Mouse (Mus musculus) left cerebral cortex, adult 9 months (tissue): ENCODE results near the gene Manbal.
"Not testable (repeated sequence)": the region's sequence is repeated elsewhere in the genome, so short reads cannot be mapped to it uniquely, and the experiment has no call there.

Experiments used
- DNase-seq, 2 experiments: peaks; one replicate each; pipeline ENCODE4 v3.0.0; 2022; ENCODE audit warnings: low spot score in 2 of 2

Manbal gene

DNA sequence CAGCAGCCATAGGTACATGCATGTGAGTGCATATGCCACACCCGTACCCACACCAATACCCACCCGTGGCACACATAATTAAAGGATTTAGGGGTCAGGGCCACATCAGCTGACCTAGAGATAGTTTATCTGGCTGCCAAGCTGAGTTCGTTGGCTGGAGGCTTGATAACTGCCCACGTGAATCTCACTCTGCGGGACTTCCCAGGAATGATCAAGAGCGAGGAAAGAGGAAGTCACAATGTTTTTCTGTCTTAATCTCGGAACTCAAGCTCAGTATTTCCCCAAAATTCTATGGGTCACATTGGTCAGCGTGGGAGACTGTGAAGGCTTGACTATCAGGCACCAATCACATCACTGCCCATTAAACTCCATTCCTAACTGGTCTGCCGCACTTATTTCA is 632 bp upstream of the Manbal start:
- no peak for DNase-seq

DNA sequence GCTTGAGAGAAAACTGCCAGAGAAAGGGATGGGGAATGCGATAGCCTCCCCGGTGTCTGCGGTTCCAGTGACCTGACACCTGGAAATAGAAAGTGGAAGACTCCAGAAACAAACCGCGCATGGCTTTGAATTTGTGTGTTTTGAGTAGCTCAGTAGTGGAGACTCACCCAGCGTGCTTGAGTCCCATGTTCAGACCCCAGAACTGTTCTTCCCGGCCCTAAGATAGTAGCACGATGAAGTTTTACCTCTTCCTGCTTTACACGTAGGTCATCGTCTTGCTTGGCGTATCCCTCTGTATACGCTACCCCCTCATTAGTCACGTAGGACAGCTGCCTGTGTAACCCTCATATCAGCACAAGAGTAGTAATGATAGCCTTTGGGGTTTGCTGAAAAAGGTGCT is 597 bp downstream of the Manbal start:
- no peak for DNase-seq

DNA sequence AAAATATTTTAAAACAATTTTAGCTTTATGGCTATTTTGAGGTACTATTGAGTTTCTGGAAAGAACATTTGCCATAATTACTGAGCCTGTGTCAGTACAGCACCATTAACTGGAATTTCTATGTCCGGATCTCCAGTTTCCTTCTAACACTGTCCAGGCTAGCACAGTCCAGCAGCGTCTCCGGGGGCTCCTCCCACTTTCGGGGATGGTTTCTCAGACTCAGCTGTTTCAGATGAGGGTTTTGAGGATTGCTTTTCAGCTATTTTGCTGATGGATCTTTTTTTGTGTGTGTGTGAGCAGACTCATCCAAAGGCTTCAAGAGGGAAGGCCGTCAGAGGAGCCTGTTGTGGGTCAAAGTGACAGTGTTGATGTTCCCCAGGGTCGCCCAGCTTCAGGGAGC is 4.3 kb downstream of the Manbal start:
- DNase-seq: no peak

DNA sequence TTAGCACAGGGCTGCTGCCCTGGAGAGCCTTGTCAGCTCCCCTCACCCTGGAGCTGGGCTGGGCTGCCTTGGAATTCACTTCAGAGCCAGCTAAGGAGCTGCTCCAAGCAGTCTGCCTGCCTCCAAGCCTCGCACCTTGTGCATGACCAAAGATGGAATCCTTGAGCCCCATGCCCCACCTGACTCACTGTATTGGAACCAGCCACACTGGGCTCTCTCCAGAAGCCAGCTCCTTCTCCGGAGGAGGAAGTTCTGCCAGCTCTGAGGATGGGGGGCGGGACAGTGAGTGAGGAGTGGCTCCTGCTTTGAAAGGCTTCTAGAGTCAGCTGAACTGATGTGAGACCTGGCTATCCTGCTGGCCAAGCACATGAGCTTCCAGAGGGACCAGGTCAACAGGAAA is 6.3 kb downstream of the Manbal start:
- DNase-seq: no peak

DNA sequence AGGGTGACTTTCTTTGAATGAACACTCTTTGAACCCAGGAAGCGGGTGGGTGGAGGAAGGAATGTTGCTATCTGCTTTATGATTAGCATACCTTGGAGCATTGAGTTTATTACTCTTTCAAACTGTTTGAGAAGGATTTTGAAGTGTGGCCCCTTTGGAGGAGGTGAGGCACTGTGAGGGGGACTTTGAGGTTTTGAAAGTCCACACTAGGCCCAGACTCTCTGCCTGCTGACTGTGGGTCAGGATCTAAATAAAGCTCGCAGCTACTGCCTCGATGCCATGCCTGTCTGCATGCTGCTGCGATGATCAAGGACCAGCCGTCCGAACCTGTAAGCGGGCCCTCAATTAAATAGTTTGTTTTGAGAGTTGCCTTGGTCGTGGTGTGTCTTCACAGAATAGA is 7.7 kb downstream of the Manbal start:
- DNase-seq: no peak

DNA sequence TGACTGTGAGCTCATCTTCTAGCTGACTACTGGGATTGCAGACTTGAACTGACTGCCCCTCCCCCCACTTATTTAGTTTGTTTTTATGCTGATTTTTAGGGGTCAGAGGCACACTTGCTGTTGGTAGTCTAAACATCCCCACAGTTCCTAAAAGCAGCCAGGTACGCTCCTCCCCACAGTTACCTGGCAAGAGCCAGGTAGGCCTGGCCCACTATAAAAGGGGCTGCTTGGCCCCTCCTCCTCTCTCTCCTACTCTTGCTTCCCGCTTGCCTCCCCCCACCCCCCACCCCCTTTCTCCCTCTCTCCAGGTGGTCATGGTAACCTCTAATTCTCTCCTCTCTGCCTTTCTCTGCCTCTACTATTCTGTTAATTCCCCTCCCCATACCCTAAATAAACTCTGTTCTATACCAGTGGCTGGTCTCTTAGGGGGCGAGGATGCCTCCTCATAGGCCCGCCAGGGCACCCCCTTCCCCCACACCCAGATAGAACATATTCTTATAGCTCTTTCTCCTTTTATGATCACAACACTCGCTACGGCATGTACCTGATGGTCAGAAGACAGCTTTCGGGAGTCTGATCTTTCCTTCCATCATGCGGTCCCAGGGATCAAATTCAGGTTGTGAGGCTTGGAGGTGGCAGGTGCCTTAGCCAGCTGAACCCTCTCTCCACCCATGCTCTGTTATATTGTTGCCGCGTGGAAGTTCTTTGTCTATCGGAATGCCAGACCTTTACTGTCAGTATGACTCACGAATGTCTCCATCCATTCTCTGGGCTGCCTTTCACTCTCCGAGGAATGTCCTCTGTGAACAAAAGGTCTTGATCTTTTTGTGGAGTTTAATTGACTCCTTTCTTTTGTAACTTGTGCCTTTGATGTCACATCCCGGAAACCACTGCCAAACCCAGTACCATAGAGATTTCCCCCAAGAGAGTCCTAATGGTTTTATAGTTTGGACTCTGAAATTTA is 8.7 kb downstream of the Manbal start:
- DNase-seq: no peak

DNA sequence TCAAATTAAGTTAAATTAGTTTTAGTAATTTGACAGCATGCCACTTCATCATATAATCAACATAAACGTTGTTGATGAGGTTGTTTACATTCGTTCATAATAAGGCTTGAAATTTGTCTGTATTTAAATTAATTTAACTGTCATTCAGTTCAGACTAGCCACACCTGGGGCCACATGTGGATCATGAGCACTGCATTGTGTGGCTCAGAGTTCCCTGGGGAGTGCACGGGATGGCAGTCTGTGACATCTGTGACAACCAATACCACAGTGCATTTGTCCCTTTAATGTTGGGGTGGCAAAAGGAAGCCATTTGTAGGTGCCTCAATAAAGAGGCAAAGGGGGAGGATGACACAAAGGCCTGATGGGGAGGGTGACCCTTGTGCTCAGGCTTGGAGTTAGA is 9.6 kb downstream of the Manbal start:
- no peak for DNase-seq

DNA sequence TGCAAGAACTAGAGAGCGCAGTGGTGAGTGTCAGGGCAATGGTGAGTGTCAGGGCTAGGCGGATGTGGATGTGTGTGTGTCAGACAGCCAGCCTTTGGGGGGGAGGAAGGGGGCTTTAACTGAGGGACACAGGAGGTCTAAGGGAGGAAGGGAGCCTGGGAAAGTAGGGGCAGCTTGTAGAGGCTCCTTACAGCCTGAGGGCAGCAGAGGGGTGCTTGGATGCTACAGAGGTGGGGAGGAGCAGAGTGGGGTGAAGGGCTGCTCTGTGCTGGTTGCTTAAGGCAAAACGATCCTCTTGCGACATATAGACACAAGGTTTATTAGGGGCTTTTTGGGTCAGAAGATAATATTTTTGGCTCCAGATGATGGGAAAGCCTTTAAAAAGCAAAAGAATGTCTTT is 17.4 kb downstream of the Manbal start:
- no peak for DNase-seq

DNA sequence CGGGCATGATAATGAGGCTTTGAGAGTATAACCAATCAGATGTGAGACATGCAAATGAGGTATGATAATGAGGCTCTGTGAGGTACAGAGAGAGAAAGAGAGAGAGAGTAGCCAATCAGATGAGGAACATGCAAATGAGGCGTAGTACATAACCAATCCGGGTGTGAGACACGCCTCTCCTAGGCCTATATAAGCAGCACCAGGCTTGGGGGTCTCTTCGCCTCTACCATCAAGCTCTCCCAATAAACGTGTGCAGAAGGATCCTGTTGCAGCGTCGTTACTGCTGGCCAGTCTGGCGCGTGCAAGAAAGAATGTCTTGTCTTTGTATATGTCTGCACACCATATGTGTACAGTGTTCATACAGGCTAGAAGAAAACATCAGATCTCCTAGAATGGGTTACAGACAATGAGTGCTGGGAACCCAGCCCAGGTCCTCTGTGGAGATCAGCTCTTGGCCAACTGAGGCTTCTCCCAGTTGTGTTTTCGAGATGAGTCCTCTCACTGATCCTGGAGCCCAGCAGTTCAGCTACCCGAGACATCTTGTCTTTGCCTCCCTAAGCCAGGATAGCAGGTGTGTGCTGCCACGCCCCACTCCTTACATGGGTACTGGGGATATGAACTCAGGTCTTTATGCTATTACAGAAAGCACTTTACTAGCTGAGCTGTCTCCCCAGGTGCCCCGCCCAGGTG is 21.7 kb downstream of the Manbal start:
- not testable (repeated sequence) for DNase-seq

DNA sequence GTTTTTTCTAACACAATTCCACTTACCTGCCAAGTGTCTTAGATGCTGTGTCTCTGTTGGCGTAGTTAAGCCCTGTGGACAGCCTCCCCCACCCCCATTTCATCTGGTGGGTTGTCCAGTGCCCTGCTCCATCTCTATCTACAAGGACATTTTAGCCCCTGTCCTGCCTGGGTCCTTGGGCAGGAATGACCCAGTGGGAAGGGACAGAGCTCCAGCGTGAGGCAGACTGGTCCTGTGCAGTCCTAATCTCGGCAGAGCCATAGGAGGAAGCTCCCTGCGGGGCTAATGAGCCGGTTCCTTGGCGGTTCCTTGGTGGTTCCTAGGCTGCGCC is 22.2 kb downstream of the Manbal start:
- DNase-seq: no peak

DNA sequence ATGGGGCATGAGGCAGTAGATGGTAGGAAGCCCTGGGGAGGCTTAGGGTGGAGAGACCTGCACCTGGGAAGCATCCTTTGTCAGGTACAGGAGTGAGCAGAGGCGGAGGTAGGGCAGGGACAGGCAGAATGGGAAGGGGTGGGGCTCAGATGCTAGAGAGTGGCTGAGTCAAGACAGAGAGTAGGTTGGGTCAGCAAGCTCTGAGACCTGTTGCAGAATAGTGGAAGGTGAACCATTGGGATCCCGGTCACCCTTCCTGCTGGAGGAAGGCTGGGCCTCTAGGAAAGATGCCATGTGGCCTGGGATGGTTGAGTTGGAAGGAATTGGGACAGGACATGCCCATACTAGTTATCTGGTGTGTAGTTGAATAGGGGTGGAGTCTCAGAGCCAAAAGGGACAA is 24.9 kb downstream of the Manbal start:
- no peak for DNase-seq

DNA sequence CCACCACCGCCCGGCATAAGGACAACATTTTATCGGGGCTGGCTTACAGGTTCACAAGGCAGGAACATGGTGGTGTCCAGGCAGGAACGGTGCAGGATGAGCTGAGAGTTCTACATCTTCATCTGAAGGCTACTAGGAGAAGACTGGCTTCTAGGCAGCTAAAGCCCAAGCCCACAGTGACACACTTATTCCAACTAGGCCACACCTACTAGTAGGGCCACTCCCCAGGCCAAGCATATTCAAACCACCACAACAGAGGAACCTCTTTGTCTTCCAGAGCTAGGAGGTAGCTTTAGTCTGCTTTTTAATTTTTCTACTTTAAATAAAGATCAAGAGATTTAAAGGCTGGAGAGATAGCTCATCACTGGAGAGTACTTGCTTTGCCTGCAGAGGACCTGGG is 26.2 kb downstream of the Manbal start:
- DNase-seq: no peak

DNA sequence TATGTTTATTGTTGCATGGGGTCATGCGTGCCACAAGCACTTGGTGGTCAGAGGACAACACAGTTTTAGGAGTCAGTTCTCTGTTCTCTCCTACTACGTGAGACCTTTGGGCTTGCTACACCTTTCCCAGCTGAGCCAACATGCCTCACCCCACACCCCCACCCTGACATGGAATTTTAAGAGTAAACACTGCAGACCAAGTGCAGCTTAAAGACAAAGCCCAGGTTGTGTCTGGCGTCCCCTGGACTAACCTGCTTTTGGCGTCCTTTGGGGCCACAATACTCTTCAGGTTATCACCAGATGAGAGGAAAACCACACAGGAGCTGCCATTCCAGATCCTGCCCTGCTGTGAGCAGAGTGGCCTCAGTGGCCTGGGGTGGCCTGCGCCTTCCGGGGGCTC is 27.5 kb downstream of the Manbal start:
- no peak for DNase-seq

DNA sequence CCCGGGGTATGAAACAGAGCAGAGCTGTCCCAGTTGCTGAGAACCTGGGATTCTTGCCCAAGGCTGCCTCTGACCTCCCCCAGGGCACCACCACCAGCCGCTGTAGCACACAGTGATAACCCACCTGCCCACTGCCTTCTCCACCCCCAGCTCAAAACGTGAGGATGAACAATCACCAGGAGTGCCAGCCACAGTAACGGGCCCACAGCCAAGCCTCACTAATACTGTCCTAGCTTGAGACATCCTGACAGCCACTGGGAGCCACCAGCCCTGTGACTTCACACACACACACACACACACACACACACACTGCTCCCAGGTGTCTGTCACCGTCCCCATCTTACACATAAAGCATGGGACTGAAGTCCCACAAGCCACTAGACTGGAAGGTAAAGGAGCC is 28.0 kb downstream of the Manbal start:
- no peak for DNase-seq

DNA sequence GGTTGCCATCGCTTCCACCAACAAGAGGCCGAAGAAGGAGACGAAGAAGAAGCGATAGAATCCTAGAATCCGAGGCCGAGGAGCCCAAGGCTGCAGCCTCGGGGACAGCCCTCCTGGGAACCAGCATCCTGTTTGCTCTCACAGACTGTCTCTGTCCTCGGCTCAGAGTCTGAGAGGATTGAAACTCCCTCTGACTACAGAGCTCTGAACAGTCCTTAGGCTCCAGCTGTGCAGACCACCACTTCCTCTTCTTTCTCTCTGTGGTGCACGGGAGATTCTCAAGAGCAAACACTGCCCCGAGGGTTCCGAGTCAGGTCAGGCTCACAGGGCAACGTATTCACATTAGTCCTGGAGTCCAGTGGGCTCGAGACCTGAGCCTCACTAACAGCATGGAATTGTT is 28.6 kb downstream of the Manbal start:
- no peak for DNase-seq

DNA sequence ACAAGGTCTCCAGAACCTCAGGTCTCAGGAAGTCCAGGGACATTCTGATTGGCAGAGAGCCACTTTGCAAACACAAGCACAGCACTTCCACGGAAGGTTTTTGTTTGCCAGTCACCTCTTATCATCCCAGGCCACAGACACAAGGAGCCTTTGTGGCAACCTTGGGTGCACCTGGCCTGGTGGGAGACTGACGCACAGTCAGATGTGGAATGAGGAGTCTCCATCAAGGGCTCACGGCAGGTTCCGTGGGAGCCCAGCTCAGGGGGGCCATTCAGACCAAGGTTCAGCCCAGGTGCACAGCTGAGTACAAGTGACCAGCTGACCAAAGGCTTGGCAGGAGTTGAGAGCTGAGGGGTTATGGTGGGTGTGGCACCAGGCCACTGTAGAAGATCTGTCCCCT is 30.0 kb downstream of the Manbal start:
- DNase-seq: no peak

DNA sequence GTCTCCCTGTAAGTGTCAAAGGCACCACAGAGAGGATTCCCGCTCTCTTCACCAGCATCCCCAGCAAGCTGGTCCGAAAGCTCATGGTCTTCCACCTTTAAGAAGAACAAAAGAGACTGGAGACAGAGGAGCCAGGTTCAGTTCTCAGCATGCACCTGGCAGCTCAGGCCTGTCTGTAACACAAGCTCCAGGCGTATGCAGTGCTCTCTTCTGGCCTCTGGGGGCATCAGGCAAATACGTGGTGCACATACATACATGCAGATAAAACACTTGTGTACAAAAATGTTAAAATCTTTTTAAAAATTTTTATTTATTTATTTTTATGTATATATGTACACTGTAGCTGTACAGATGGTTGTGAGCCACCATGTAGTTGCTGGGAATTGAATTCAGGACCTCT is 31.1 kb downstream of the Manbal start:
- no peak for DNase-seq

DNA sequence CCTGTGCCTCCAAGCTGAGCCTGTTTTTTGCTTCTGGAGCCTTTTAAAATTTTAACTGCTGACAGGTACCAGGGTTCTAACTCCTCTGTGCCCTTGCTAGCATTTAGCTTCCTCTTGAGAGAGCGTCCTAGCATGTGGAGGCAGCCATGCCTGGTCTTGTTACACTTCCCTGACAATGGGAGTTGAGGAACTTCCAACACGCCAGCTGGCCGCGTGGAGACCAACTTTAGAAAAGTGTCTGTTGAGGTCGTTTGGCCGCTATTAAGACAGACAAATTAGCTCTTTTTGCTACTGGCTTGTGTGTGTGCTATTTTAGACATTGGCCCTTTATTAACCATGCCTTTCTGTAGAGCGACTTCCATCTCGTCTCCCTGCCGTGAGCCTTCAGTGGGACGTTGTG is 32.4 kb downstream of the Manbal start:
- no peak for DNase-seq

DNA sequence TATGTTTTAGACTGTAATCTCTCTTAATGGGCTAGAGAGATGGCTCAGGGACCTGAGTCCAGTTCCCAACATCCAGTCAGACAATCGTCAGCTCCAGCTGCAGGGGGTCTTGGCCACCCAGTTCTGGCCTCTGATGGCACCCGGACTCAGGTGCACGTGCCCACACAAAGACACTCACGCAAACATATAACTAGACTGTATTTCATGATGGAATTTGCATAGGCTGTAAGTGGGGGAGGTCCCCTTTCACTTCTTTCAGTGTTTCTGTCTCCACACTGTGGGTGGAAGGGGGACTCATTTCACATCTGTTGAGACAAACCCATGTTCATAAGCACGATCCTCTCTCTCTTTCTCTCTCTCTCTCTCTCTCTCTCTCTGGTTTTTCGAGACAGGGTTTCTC is 33.1 kb downstream of the Manbal start:
- no peak for DNase-seq

DNA sequence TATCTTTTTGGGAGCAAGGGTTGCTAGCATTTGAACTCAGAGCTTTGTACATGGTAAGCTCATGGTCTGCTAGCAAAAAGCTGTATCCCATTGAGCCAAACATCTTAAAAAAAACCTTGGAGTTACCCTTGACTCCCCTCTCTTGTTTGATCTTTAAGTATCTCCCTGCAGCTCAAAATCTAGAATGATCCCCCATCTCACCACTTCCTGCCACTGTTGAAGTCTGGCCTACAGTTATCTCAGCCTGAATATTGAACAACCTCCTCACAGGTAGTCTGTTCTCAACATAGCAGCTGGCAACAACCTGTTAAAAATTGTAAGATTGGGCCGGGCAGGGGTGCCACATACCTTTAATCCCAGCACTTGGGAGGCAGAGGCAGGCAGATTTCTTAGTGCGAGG is 33.9 kb downstream of the Manbal start:
- no peak for DNase-seq

DNA sequence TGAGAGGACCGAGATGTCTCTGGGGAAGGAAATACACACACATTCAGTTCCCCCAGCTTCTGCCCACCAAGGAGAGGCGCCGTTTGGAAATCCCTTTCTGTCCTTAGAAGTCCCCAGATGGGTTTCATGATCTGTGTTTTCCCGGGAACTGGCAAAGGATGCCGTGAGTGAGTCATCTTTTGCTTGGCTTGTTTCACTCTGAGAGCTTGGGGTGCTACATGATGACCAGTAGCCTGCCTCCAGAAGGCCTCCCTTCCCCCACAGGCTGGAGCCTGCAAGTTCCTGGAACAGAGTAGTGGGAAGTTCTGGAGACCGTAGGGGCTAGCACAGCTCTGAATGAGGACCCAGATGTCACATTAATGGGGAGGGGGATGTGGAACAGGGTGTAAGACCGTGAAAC is 40.2 kb downstream of the Manbal start:
- peak in 1 of 2 experiments; percentile 47 for DNase-seq

DNA sequence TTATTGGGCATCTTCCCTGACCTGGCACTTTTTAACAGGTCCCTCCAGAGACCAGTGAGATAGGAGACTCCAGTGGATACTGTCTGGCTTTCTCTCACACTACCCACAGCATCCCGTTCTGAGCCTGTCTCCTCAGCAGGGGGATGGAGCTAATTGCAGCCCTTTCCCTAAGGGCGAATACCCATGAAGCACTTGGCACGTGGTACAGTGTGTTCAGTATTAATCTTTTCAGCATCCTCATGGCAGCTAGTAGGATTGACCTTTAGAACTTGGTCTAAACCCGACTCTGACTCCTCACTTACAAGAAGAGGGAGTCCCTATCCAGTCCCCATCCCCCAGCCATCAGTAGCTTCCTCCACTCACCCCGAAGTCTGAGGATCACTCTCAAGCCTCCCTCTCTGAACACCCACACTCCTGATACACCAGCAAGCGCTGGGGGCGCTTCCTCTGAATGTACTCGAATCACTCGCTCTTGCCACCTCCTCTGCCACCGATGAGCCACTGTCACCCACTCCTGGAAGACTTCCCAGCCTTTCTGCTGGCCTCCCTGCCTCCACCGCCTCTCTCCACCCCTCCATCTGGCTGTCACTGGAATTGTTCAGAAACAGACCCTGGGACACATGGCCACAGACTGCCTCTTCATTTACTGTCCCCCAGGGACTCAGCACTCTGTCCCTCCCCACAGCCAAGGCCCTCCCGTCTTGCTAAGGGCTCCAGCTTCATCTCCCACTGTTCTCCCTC is 42.6 kb downstream of the Manbal start:
- peak; percentile 69 to 82 for DNase-seq
